ENCODE assay signal across 11 mouse cellular contexts in genomic region chr5:54001021-54001420, GRCm38 (mm10). TPM values are rescaled to one million over a fixed set of nuclear protein-coding genes. Genes with fewer than 3 reads are reported as not detected.
DNase-seq lines count a peak whose midpoint lies in the region; ATAC-seq and TF ChIP-seq lines count a peak whose summit lies in the region.
"Had no signal": no experiment of that assay in that cellular context is flagged by ENCODE, and none has a peak within 500 bp of the region (broad histone marks: within the 10 kb centered on the region; RNA-seq: fewer than 3 reads in every experiment).

No protein-coding gene starts in this region.

- H3K27me3 ChIP-seq in forebrain, embryonic 16.5 days (replicated peaks; ENCODE audit: control insufficient read depth, insufficient read depth, low read length): no peaks in the 10 kb centered on the region
- H3K27me3 ChIP-seq in forebrain, embryonic 13.5 days: no peaks in the 10 kb centered on the region
- H3K27me3 ChIP-seq in intestine, embryonic 14.5 days (replicated peaks; ENCODE audit: control insufficient read depth, insufficient read depth, low read length): no peaks in the 10 kb centered on the region
- H3K27me3 ChIP-seq in intestine, postnatal 0 days (replicated peaks; ENCODE audit: control insufficient read depth, insufficient read depth, low read length): no peaks in the 10 kb centered on the region
- no peaks in the 10 kb centered on the region for H3K27me3 ChIP-seq in midbrain, embryonic 14.5 days (ENCODE audit: control insufficient read depth, insufficient read depth, low read length)
- H3K27me3 ChIP-seq in midbrain, embryonic 10.5 days (ENCODE audit: low read depth, poor library complexity, severe bottlenecking): peaks cover 10% of the 10 kb centered on the region; the same call in 1 of the 2 replicates
- H3K27me3 ChIP-seq in neural tube, embryonic 15.5 days (replicated peaks): no peaks in the 10 kb centered on the region

- no peaks in the 10 kb centered on the region for H3K9me3 ChIP-seq in forebrain, embryonic 16.5 days (ENCODE audit: control insufficient read depth, low read length)
- no peaks in the 10 kb centered on the region for H3K9me3 ChIP-seq in forebrain, embryonic 13.5 days (replicated peaks)
- no peaks in the 10 kb centered on the region for H3K9me3 ChIP-seq in intestine, embryonic 14.5 days (ENCODE audit: control insufficient read depth, low read length)
- no peaks in the 10 kb centered on the region for H3K9me3 ChIP-seq in intestine, postnatal 0 days (ENCODE audit: control insufficient read depth)
- no peaks in the 10 kb centered on the region for H3K9me3 ChIP-seq in midbrain, embryonic 14.5 days (ENCODE audit: control insufficient read depth, low read length)
- no peaks in the 10 kb centered on the region for H3K9me3 ChIP-seq in midbrain, embryonic 10.5 days (replicated peaks)
- no peaks in the 10 kb centered on the region for H3K9me3 ChIP-seq in neural tube, embryonic 15.5 days (replicated peaks)
- H3K9me3 ChIP-seq: G1E had no signal

- H3K4me1 ChIP-seq in forebrain, embryonic 16.5 days (replicated peaks; ENCODE audit: control insufficient read depth, insufficient read depth, low read length): peaks cover 24% of the 10 kb centered on the region
- H3K4me1 ChIP-seq in forebrain, embryonic 13.5 days: peaks cover 27% of the 10 kb centered on the region
- peaks cover 19% of the 10 kb centered on the region for H3K4me1 ChIP-seq in intestine, embryonic 14.5 days (replicated peaks; ENCODE audit: control insufficient read depth, insufficient read depth, low read length)
- H3K4me1 ChIP-seq in intestine, postnatal 0 days (replicated peaks; ENCODE audit: control insufficient read depth, insufficient read depth, low read length): peaks cover 3% of the 10 kb centered on the region; the same call in 1 of the 2 replicates
- peaks cover 20% of the 10 kb centered on the region for H3K4me1 ChIP-seq in midbrain, embryonic 14.5 days (ENCODE audit: control insufficient read depth, insufficient read depth, low read length)
- peaks cover 36% of the 10 kb centered on the region for H3K4me1 ChIP-seq in midbrain, embryonic 10.5 days
- H3K4me1 ChIP-seq in neural tube, embryonic 15.5 days: peaks cover 25% of the 10 kb centered on the region

- WGBS in forebrain, embryonic 16.5 days: 64% methylated on average over 5 of the region's 5 CpGs
- 67% methylated on average over 5 of the region's 5 CpGs for WGBS in forebrain, embryonic 13.5 days
- WGBS in intestine, embryonic 14.5 days: 50% methylated on average over 5 of the region's 5 CpGs
- 51% methylated on average over 5 of the region's 5 CpGs for WGBS in intestine, postnatal 0 days
- WGBS in midbrain, embryonic 14.5 days: 72% methylated on average over 5 of the region's 5 CpGs
- 85% methylated on average over 5 of the region's 5 CpGs for WGBS in midbrain, embryonic 10.5 days
- WGBS in neural tube, embryonic 15.5 days: 68% methylated on average over 5 of the region's 5 CpGs

- no peak for ATAC-seq in forebrain, embryonic 16.5 days
- no peak for ATAC-seq in forebrain, embryonic 13.5 days
- no peak for ATAC-seq in intestine, embryonic 14.5 days (replicated peaks; ENCODE audit: low FRiP score, low TSS enrichment, low read depth)
- ATAC-seq in intestine, postnatal 0 days: no peak
- no peak for ATAC-seq in midbrain, embryonic 14.5 days (ENCODE audit: low FRiP score, low TSS enrichment)
- ATAC-seq in neural tube, embryonic 15.5 days (ENCODE audit: low FRiP score): no peak
- no peak for ATAC-seq in cerebellum, adult (ENCODE audit: insufficient number of reproducible peaks, low FRiP score, low TSS enrichment)

- H3K4me2 ChIP-seq in forebrain, embryonic 16.5 days (ENCODE audit: low read length): peak overlapping the region; percentile 9; the same call in 1 of the 2 replicates
- H3K4me2 ChIP-seq in forebrain, embryonic 13.5 days: no peak overlapping the region; the same call in 1 of the 2 replicates
- H3K4me2 ChIP-seq in intestine, embryonic 14.5 days (ENCODE audit: low read length): peak overlapping the region; percentile 72
- no peak overlapping the region for H3K4me2 ChIP-seq in intestine, postnatal 0 days (replicated peaks; ENCODE audit: low read depth)
- H3K4me2 ChIP-seq in midbrain, embryonic 14.5 days (ENCODE audit: low read length): peak overlapping the region; percentile 59; the same call in 1 of the 2 replicates
- H3K4me2 ChIP-seq in neural tube, embryonic 15.5 days: peak overlapping the region; percentile 11

- H3K9ac ChIP-seq in forebrain, embryonic 16.5 days (replicated peaks; ENCODE audit: low read depth, low read length): no peak overlapping the region
- H3K9ac ChIP-seq in forebrain, embryonic 13.5 days: no peak overlapping the region
- H3K9ac ChIP-seq in intestine, embryonic 14.5 days (ENCODE audit: low read length): no peak overlapping the region
- H3K9ac ChIP-seq in intestine, postnatal 0 days (ENCODE audit: low read depth, low read length): no peak overlapping the region
- no peak overlapping the region for H3K9ac ChIP-seq in midbrain, embryonic 14.5 days (replicated peaks; ENCODE audit: low read length)
- no peak overlapping the region for H3K9ac ChIP-seq in neural tube, embryonic 15.5 days (replicated peaks)

- no peak overlapping the region for H3K4me3 ChIP-seq in forebrain, embryonic 16.5 days (replicated peaks; ENCODE audit: low read length)
- H3K4me3 ChIP-seq in forebrain, embryonic 13.5 days: no peak overlapping the region
- H3K4me3 ChIP-seq in intestine, embryonic 14.5 days (ENCODE audit: low read depth, low read length): no peak overlapping the region
- H3K4me3 ChIP-seq in intestine, postnatal 0 days (ENCODE audit: low read depth, low read length): no peak overlapping the region
- H3K4me3 ChIP-seq in midbrain, embryonic 14.5 days (replicated peaks; ENCODE audit: low read depth, low read length): no peak overlapping the region
- no peak overlapping the region for H3K4me3 ChIP-seq in midbrain, embryonic 10.5 days
- no peak overlapping the region for H3K4me3 ChIP-seq in neural tube, embryonic 15.5 days (replicated peaks)

- no peak overlapping the region for H3K27ac ChIP-seq in forebrain, embryonic 16.5 days (ENCODE audit: low read length)
- no peak overlapping the region for H3K27ac ChIP-seq in forebrain, embryonic 13.5 days
- H3K27ac ChIP-seq in intestine, embryonic 14.5 days (ENCODE audit: low read depth): no peak overlapping the region
- no peak overlapping the region for H3K27ac ChIP-seq in intestine, postnatal 0 days (ENCODE audit: low read depth, low read length)
- no peak overlapping the region for H3K27ac ChIP-seq in midbrain, embryonic 14.5 days (replicated peaks; ENCODE audit: low read depth, low read length)
- H3K27ac ChIP-seq in midbrain, embryonic 10.5 days (replicated peaks): no peak overlapping the region
- H3K27ac ChIP-seq in neural tube, embryonic 15.5 days (replicated peaks): no peak overlapping the region

- no peak for TF ChIP-seq CTCF in intestine, postnatal 0 days (IDR thresholded peaks at IDR 0.05; ENCODE audit: low read depth)

- no peak for DNase-seq in intestine, embryonic 14.5 days (ENCODE audit: low spot score)
- DNase-seq in midbrain, embryonic 14.5 days: no peak
- no peak for DNase-seq in midbrain, embryonic 10.5 days (ENCODE audit: low spot score)
- DNase-seq: kidney, adult 11 months; liver had no signal

- H3K36me3 ChIP-seq in forebrain, embryonic 16.5 days (ENCODE audit: control insufficient read depth, insufficient read depth): no peaks in the 10 kb centered on the region
- no peaks in the 10 kb centered on the region for H3K36me3 ChIP-seq in forebrain, embryonic 13.5 days (ENCODE audit: poor library complexity, severe bottlenecking)
- no peaks in the 10 kb centered on the region for H3K36me3 ChIP-seq in intestine, embryonic 14.5 days (ENCODE audit: control insufficient read depth, insufficient read depth, low read length)
- H3K36me3 ChIP-seq in intestine, postnatal 0 days (ENCODE audit: control insufficient read depth, insufficient read depth): no peaks in the 10 kb centered on the region
- no peaks in the 10 kb centered on the region for H3K36me3 ChIP-seq in midbrain, embryonic 14.5 days (ENCODE audit: control insufficient read depth, insufficient read depth, low read length)
- H3K36me3 ChIP-seq in midbrain, embryonic 10.5 days: no peaks in the 10 kb centered on the region
- H3K36me3 ChIP-seq in neural tube, embryonic 15.5 days: no peaks in the 10 kb centered on the region

RNA-seq across cellular contexts. Expression of gene Stim2, which starts 2.7 kb away (rescaled TPM):
- 23.2 and 36.1 TPM in 2 replicates for polyA plus RNA-seq in forebrain, embryonic 16.5 days (2015; fragmentation: Nextera tagmentation; extraction: Ambion mirVana)
- polyA plus RNA-seq in forebrain, embryonic 13.5 days (2015; fragmentation: Nextera tagmentation; extraction: Ambion mirVana): 18.5 and 19.5 TPM in 2 replicates
- polyA plus RNA-seq in intestine, embryonic 14.5 days (2014; fragmentation: Nextera tagmentation; extraction: Ambion mirVana): 18.2 and 19.9 TPM in 2 replicates
- polyA plus RNA-seq in intestine, postnatal 0 days (2015; fragmentation: Nextera tagmentation; extraction: Ambion mirVana): 13.9 and 14.1 TPM in 2 replicates
- 26.6 and 35.1 TPM in 2 replicates for polyA plus RNA-seq in midbrain, embryonic 14.5 days (2014; fragmentation: Nextera tagmentation; extraction: Ambion mirVana)
- polyA plus RNA-seq in midbrain, embryonic 10.5 days (2016; fragmentation: Nextera tagmentation; extraction: Ambion mirVana): 12.5 and 16.7 TPM in 2 replicates
- 22.1 and 31.3 TPM in 2 replicates for polyA plus RNA-seq in neural tube, embryonic 15.5 days (2015; fragmentation: Nextera tagmentation; extraction: Ambion mirVana)

Comparison
In these comparisons a context has a peak if more than half of its experiments do, and no peak if none do; other contexts are left out.
1. H3K4me2 ChIP-seq: peak in forebrain, embryonic 16.5 days (single experiment), intestine, embryonic 14.5 days (single experiment), midbrain, embryonic 14.5 days (single experiment) and neural tube, embryonic 15.5 days (single experiment); none in forebrain, embryonic 13.5 days (single experiment) and intestine, postnatal 0 days (single experiment).